Mouse (Mus musculus): ENCODE data around the gene Nfasc. TPM values are rescaled to one million over a fixed set of nuclear protein-coding genes. Genes with fewer than 3 reads are reported as not detected.

Gene Nfasc
- total and polyA plus RNA-seq, 3 experiments: 0.04 TPM; not detected in 2

DNA sequence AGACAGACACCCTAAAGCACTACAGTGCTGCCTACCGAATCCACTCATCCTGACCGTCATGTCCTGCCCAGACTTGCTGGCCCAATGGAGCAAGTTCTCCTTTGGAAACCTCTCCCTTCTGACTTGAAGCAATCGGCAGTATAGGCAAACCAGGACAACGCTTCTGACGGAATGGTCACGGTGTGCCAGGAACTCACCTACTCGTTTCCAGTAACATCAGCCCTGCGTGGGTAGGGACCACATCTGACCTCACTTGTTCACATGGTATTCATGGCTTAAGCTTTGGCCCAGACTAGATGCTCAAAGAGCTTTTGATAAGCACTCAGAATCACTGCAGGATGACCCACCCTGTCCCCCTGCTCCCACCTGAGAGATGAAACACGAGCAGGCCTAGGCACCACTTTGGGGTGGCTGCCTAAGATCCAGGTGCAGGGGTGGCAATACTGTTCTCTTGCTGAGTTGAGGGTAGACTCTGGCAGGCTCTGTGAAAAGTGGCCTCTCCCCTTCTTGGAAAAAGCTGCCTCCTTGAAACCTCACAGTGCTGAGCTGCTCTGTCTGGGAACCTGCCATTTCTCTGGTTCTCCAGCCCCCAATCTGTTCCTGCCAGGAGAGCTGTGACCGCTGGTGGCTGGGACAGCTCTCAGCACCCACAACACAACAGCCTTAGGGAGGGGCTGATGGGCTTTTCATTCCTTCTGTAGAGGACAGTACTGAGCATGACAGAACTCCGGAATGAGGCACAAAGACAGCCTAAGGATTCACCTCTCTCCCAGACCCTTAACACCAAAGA, 174.1 kb downstream of the Nfasc start:
- H3K27me3 ChIP-seq (replicated peaks): peaks cover 65% of the 10 kb centered on the region
- dilution Hi-C loops (cut with MboI; ENCODE audit: extremely low pct_ligation_motif_present, extremely low pct_unique_long_range_greater_than_20kb, low sequenced_read_pairs): no loop called here

GRCm38 (mm10) chr1:132565766-132566165, 175.8 kb downstream of the Nfasc start:
- dilution Hi-C loops (cut with MboI; ENCODE audit: extremely low pct_ligation_motif_present, extremely low pct_unique_long_range_greater_than_20kb, low sequenced_read_pairs) (no loop called here), in situ Hi-C loops (cut with MboI; ENCODE audit: low pct_ligation_motif_present, low pct_unique_long_range_greater_than_20kb, low sequenced_read_pairs) (no loop called here)
- Histone ChIP-seq H3K9ac (ENCODE audit: insufficient read depth, low read depth) (no peak overlapping the region), H3K9me3 (replicated peaks; ENCODE audit: low read length) (no peaks in the 10 kb centered on the region), H3K4me1 (ENCODE audit: control insufficient read depth in 1 of 2, insufficient read depth in 2 of 2) (no peaks in the 10 kb centered on the region), H3K4me3 (replicated peaks in 1 of 3; ENCODE audit: low read depth in 2 of 3, low read length in 2 of 3, poor library complexity in 1 of 3) (no peak overlapping the region), H3K4me2 (ENCODE audit: insufficient read depth, low read depth, poor library complexity, severe bottlenecking) (no peak overlapping the region), H3K27me3 (replicated peaks) (peaks cover 56% of the 10 kb centered on the region), H3K27ac (ENCODE audit: insufficient read depth, low read depth) (no peak overlapping the region), H3K79me2 (replicated peaks; ENCODE audit: control insufficient read depth, extremely low read depth, insufficient read depth, poor library complexity, severe bottlenecking) (no peaks in the 10 kb centered on the region), H3K36me3 (replicated peaks in 1 of 2; ENCODE audit: control insufficient read depth in 1 of 2, insufficient read depth in 1 of 2, low read length in 1 of 2) (no peaks in the 10 kb centered on the region)
- no peak for DNase-seq (ENCODE audit: extremely low read depth)
- no peak for TF ChIP-seq BHLHE40 (IDR thresholded peaks at IDR 0.05; ENCODE audit: low read depth, low read length)
- TF ChIP-seq E2F4 (IDR thresholded peaks at IDR 0.05; ENCODE audit: insufficient replicate concordance, low read depth, low read length): no peak
- no peak for TF ChIP-seq PAX5 (IDR thresholded peaks at IDR 0.05; ENCODE audit: low read length)
- TF ChIP-seq MXI1 (IDR thresholded peaks at IDR 0.05; ENCODE audit: low read depth, low read length): no peak

More for the DNA sequence above, 174.1 kb downstream of the Nfasc start:
- H3K9me3 ChIP-seq (replicated peaks; ENCODE audit: low read length): no peaks in the 10 kb centered on the region
- no peak overlapping the region for H3K27ac ChIP-seq (ENCODE audit: insufficient read depth, low read depth)
- in situ Hi-C loops (cut with MboI; ENCODE audit: low pct_ligation_motif_present, low pct_unique_long_range_greater_than_20kb, low sequenced_read_pairs): no loop called here
- no peak overlapping the region for H3K4me2 ChIP-seq (ENCODE audit: insufficient read depth, low read depth, poor library complexity, severe bottlenecking)
- no peak for TF ChIP-seq NELFE (IDR thresholded peaks at IDR 0.05; ENCODE audit: low read depth, low read length)
- TF ChIP-seq ZKSCAN1 (IDR thresholded peaks at IDR 0.05; ENCODE audit: borderline replicate concordance, low read depth, low read length): no peak
- TF ChIP-seq SMC3 (IDR thresholded peaks at IDR 0.05; ENCODE audit: low read depth, low read length): no peak
- no peak for TF ChIP-seq UBTF (IDR thresholded peaks at IDR 0.05; ENCODE audit: low read depth, low read length)
- no peak for TF ChIP-seq MXI1 (IDR thresholded peaks at IDR 0.05; ENCODE audit: low read depth, low read length)
- TF ChIP-seq TBP (conservative IDR thresholded peaks at IDR 0.05; ENCODE audit: low read depth, low read length): no peak
- no peak for TF ChIP-seq RAD21 (IDR thresholded peaks at IDR 0.05; ENCODE audit: low read depth, low read length)
- TF ChIP-seq CHD2 (IDR thresholded peaks at IDR 0.05; ENCODE audit: low read length): no peak
- no peak for TF ChIP-seq TCF12 (IDR thresholded peaks at IDR 0.05; ENCODE audit: low read depth, low read length)
- no peak for TF ChIP-seq MAFK (IDR thresholded peaks at IDR 0.05; ENCODE audit: insufficient replicate concordance, low read length)
- no peak for TF ChIP-seq JUND (conservative IDR thresholded peaks at IDR 0.05; ENCODE audit: low read depth, low read length)
- TF ChIP-seq MAX (IDR thresholded peaks at IDR 0.05; ENCODE audit: low read length): no peak
- TF ChIP-seq ZMIZ1 (IDR thresholded peaks at IDR 0.05; ENCODE audit: low read depth, low read length): no peak
- TF ChIP-seq BHLHE40 (IDR thresholded peaks at IDR 0.05; ENCODE audit: low read depth, low read length): no peak
- TF ChIP-seq GABPA (IDR thresholded peaks at IDR 0.05; ENCODE audit: insufficient replicate concordance, low read depth, low read length): no peak
- H3K4me3 ChIP-seq (replicated peaks in 1 of 3; ENCODE audit: low read depth in 2 of 3, low read length in 2 of 3, poor library complexity in 1 of 3): no peak overlapping the region
- no peaks in the 10 kb centered on the region for H3K79me2 ChIP-seq (replicated peaks; ENCODE audit: control insufficient read depth, extremely low read depth, insufficient read depth, poor library complexity, severe bottlenecking)
- H3K9ac ChIP-seq (ENCODE audit: insufficient read depth, low read depth): no peak overlapping the region
- no peaks in the 10 kb centered on the region for H3K36me3 ChIP-seq (replicated peaks in 1 of 2; ENCODE audit: control insufficient read depth in 1 of 2, insufficient read depth in 1 of 2, low read length in 1 of 2)
- H3K4me1 ChIP-seq (ENCODE audit: control insufficient read depth in 1 of 2, insufficient read depth in 2 of 2): no peaks in the 10 kb centered on the region
- DNase-seq (ENCODE audit: extremely low read depth): no peak
